Mouse (Mus musculus): ENCODE data around the gene Slc16a6. TPM values are rescaled to one million over a fixed set of nuclear protein-coding genes. Genes with fewer than 3 reads are reported as not detected.
A peak's percentile ranks its signal among the peaks of the same experiment; 100 is the strongest.
"Not testable (repeated sequence)": the region's sequence is repeated elsewhere in the genome, so short reads cannot be mapped to it uniquely, and the experiment has no call there.

The Slc16a6 gene
- 1 to 10 TPM in 2 of 4 experiments, under 1 TPM in 2; 0.41 to 3.0 (median 1.3) TPM for total RNA-seq (2022)

GRCm38 (mm10) chr11:109473171-109474085, at the start of gene Slc16a6, which contains the start of gene Arsg:
TSS of gene Slc16a6 (minus strand) at chr11:109473598.
TSS of gene Arsg (plus strand) at chr11:109473374.
- peak; percentile 51 for DNase-seq

- no peak for DNase-seq
Measured at GRCm38 (mm10) chr11:109520958-109521357, 47.6 kb upstream of the Slc16a6 start.

- no peak for DNase-seq
Measured at GRCm38 (mm10) chr11:109517816-109518215, 44.4 kb upstream of the Slc16a6 start.

GRCm38 (mm10) chr11:109517330-109517729, 43.9 kb upstream of the Slc16a6 start:
- no peak for DNase-seq

- DNase-seq: no peak
Measured at GRCm38 (mm10) chr11:109514064-109514612, 40.7 kb upstream of the Slc16a6 start.

GRCm38 (mm10) chr11:109512995-109513675, 39.7 kb upstream of the Slc16a6 start:
- no peak for DNase-seq

GRCm38 (mm10) chr11:109507068-109507467, 33.7 kb upstream of the Slc16a6 start:
- DNase-seq: no peak

- DNase-seq: no peak
Measured at GRCm38 (mm10) chr11:109505823-109506222, 32.4 kb upstream of the Slc16a6 start.

- DNase-seq: peak; percentile 59
Measured at GRCm38 (mm10) chr11:109504977-109505376, 31.6 kb upstream of the Slc16a6 start.

- DNase-seq: peak; percentile 14
Measured at GRCm38 (mm10) chr11:109500206-109500605, 26.8 kb upstream of the Slc16a6 start.

- DNase-seq: no peak
Measured at GRCm38 (mm10) chr11:109497990-109498389, 24.6 kb upstream of the Slc16a6 start.

GRCm38 (mm10) chr11:109496996-109497714, 23.8 kb upstream of the Slc16a6 start:
- DNase-seq: no peak

GRCm38 (mm10) chr11:109496475-109496993, 23.1 kb upstream of the Slc16a6 start:
- DNase-seq: no peak

- DNase-seq: no peak
Measured at GRCm38 (mm10) chr11:109495771-109496474, 22.5 kb upstream of the Slc16a6 start.

GRCm38 (mm10) chr11:109494890-109495770, 21.7 kb upstream of the Slc16a6 start:
- no peak for DNase-seq

GRCm38 (mm10) chr11:109492847-109493464, 19.6 kb upstream of the Slc16a6 start:
- DNase-seq: not testable (repeated sequence)

- no peak for DNase-seq
Measured at GRCm38 (mm10) chr11:109491844-109492243, 18.4 kb upstream of the Slc16a6 start.

- no peak for DNase-seq
Measured at GRCm38 (mm10) chr11:109489763-109490162, 16.4 kb upstream of the Slc16a6 start.

- no peak for DNase-seq
Measured at GRCm38 (mm10) chr11:109487991-109488684, 14.7 kb upstream of the Slc16a6 start.
